Mouse (Mus musculus) embryonic fibroblast, embryonic 13.5 days (primary cell): ENCODE data around the gene Tsc2.

Experiments used
- CTCF ChIP-seq: IDR thresholded peaks from 2 replicates; pipeline ENCODE4 v1.5.1; 2011; ENCODE audit warnings: mild to moderate bottlenecking, control low read depth, low read length, moderate library complexity, borderline replicate concordance; ENCODE audit not compliant: insufficient read depth
- POLR2A ChIP-seq: IDR thresholded peaks from 2 replicates; pipeline ENCODE4 v1.6.1; 2011; ENCODE audit warnings: low read depth, mild to moderate bottlenecking, control low read depth, low read length, moderate library complexity

DNA sequence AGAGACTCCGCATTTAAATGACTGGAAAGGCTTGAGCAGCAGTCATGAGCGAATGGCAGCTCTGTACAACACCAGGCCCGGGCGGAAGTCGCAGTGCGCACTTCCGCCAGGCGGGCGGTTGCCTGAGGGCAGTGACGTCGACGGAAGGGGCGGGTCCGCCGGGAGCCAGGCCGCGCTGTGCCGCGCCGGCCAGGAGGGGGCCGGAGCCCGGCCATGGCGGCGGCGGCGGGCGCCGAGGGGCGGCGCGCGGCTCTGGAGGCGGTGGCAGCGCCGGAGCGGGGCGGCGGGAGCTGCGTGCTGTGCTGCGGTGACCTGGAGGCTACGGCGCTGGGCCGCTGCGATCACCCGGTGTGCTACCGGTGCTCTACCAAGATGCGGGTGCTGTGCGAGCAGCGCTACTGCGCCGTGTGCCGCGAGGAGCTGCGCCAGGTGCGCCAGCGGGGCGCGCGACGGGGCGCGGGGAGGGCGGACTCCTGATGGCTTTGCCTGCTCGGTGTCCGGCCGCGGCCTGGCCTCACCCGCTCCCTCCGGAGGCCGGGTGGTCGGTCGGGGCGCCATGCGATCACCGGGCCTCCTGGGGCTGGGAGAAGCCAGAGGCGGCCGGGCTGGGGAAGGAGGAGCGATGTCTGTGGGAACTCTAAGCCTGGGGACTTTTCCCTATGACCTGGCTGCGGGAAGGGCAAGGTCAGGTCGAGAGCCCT lies 37.3 kb upstream of the Tsc2 start, which contains the start of gene Zfp598:
- TF ChIP-seq CTCF (no peak), POLR2A (peak; percentile 86)
